Mouse (Mus musculus): ENCODE data around the gene Nif3l1.

Nif3l1 gene

DNA sequence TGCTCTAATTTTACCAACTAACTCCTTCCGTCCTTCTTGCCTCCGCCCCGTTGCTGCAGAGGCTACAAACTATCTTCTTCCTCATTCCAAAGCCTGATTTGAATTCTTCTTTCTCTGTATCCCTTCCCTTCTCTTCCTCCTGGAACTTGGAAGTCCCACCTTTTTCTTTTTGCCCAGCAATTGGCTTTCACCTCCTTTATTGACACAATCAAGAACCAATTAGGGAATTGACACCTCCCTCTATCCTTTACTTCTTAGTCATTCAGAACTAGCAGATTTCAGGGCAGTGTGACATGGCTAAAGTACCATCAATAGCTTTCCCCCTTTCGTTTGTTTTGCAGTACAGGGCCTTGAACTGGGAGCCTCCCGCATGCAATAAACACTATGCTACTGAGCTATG is 13.2 kb downstream of the Nif3l1 start:
- no peak for DNase-seq (ENCODE audit: low spot score)

- peak; percentile 30 for DNase-seq (ENCODE audit: low spot score)
These were observed 13.9 kb downstream of the Nif3l1 start for GRCm38 (mm10) chr1:58458867-58459266.

GRCm38 (mm10) chr1:58460566-58460965 is 15.6 kb downstream of the Nif3l1 start:
- DNase-seq (ENCODE audit: low spot score) = no peak

- no peak for DNase-seq (ENCODE audit: low spot score)
These were observed 19.0 kb downstream of the Nif3l1 start for GRCm38 (mm10) chr1:58463935-58464334.

DNA sequence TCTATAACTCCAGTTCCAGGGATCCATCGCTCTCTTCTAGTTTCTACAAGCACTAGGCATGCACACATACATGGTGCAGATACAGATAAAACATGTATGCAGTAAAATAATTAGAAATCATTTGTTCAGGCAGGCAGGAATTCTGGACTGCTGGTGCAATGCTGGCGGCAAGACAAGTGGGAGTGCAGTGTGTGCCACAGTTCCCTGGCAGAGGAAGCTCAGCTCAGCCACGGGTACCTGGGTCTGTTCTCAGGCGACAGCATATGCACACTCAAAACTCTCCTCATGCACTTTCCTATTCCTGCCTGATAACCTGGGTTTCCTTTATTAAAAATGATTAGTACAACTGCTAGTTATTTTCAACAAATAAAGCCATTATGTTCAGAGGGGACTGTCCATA is 20.1 kb downstream of the Nif3l1 start:
- no peak for DNase-seq (ENCODE audit: low spot score)

GRCm38 (mm10) chr1:58465561-58465960 is 20.6 kb downstream of the Nif3l1 start:
- no peak for DNase-seq (ENCODE audit: low spot score)

- DNase-seq (ENCODE audit: low spot score) = no peak
These were observed 30.7 kb downstream of the Nif3l1 start for GRCm38 (mm10) chr1:58475662-58476061.

GRCm38 (mm10) chr1:58482647-58483046 is 37.7 kb downstream of the Nif3l1 start:
- DNase-seq (ENCODE audit: low spot score) = no peak

GRCm38 (mm10) chr1:58495603-58496002 is 50.7 kb downstream of the Nif3l1 start:
- DNase-seq (ENCODE audit: low spot score) = no peak

DNA sequence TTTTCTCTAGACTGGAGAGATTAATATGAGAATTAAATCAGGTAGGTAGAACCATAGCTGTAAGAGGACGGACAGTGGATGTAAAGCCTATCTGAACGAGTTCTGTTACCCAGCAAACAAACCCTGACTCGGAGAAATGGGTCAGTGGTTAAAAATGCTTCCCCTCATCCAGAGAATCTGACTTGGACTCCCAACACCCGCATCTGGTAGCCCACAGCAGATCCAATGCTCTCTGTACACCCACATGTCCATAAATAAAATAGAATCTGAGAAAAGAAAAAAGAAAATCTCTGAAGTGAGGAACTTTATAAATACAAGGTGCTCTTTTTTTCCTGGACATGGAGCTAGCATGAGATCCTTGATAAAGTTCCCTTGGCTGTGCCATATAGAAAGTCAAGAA is 52.7 kb downstream of the Nif3l1 start:
- DNase-seq (ENCODE audit: low spot score) = no peak

DNA sequence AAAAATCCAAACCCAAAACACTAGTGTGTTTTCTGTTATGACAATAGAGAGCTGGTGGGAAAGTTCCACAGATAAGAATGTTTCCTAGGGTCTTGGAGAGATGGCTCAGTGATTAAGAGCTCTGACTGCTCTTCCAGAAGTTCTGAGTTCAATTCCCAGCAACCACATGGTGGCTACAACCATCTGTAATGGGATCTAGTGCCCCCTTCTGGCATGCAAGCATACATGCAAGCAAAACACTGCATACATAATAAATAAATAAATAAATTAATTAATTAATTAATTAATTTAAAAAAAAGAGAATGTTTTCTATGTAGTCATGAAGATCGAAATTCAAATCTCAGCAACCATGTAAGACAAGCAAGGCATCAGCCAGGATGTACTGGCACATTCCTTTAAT is 53.8 kb downstream of the Nif3l1 start:
- DNase-seq (ENCODE audit: low spot score) = no peak

- DNase-seq (ENCODE audit: low spot score) = no peak
These were observed 58.2 kb downstream of the Nif3l1 start for GRCm38 (mm10) chr1:58503134-58503533.

GRCm38 (mm10) chr1:58503793-58504370 is 58.9 kb downstream of the Nif3l1 start:
- DNase-seq (ENCODE audit: low spot score) = no peak

GRCm38 (mm10) chr1:58504577-58505254 is 59.8 kb downstream of the Nif3l1 start, which contains the start of gene Orc2:
Orc2 (minus strand) TSS chr1:58505109.
- DNase-seq (ENCODE audit: low spot score) = peak; percentile 95

- DNase-seq (ENCODE audit: low spot score) = no peak
These were observed 62.3 kb downstream of the Nif3l1 start for GRCm38 (mm10) chr1:58507249-58507648.
